Mouse (Mus musculus) layer of hippocampus, adult 9-10 months (tissue): ENCODE results near the gene Ubtd1.

Source experiments
- DNase-seq: peaks from one replicate; pipeline ENCODE4 v3.0.0; 2022; ENCODE audit warnings: low spot score

Gene Ubtd1

GRCm38 (mm10) chr19:42021681-42022541 is 40.3 kb downstream of the Ubtd1 start:
- DNase-seq, result no peak

GRCm38 (mm10) chr19:42022542-42022848 is 40.9 kb downstream of the Ubtd1 start:
- DNase-seq, result no peak

GRCm38 (mm10) chr19:42026158-42026557 is 44.6 kb downstream of the Ubtd1 start:
- peak; percentile 71 for DNase-seq

- DNase-seq, result no peak
These were observed 49.5 kb downstream of the Ubtd1 start for GRCm38 (mm10) chr19:42031112-42031511.

GRCm38 (mm10) chr19:42033611-42034010 is 52.0 kb downstream of the Ubtd1 start:
- no peak for DNase-seq

- DNase-seq, result no peak
These were observed 52.7 kb downstream of the Ubtd1 start for GRCm38 (mm10) chr19:42034146-42034775.

GRCm38 (mm10) chr19:42034881-42035455 is 53.4 kb downstream of the Ubtd1 start:
- peak; percentile 18 for DNase-seq

GRCm38 (mm10) chr19:42035456-42036248 is 54.1 kb downstream of the Ubtd1 start, which contains the start of gene Ankrd2:
Ankrd2 (plus strand) TSS chr19:42036000.
- peak; percentile 61 for DNase-seq

- no peak for DNase-seq
These were observed 54.8 kb downstream of the Ubtd1 start for GRCm38 (mm10) chr19:42036357-42036756.

- DNase-seq, result no peak
These were observed 55.7 kb downstream of the Ubtd1 start for GRCm38 (mm10) chr19:42037167-42037702.

- DNase-seq, result no peak
These were observed 56.7 kb downstream of the Ubtd1 start for GRCm38 (mm10) chr19:42038310-42038709.

GRCm38 (mm10) chr19:42043988-42044387 is 62.4 kb downstream of the Ubtd1 start:
- no peak for DNase-seq

GRCm38 (mm10) chr19:42045269-42046102 is 63.9 kb downstream of the Ubtd1 start, which contains the start of gene Hoga1:
Hoga1 (plus strand) TSS chr19:42045610.
- DNase-seq, result peak; percentile 15

GRCm38 (mm10) chr19:42050251-42050650 is 68.7 kb downstream of the Ubtd1 start:
- no peak for DNase-seq

- no peak for DNase-seq
These were observed 69.8 kb downstream of the Ubtd1 start for GRCm38 (mm10) chr19:42051351-42051750.

- no peak for DNase-seq
These were observed 70.4 kb downstream of the Ubtd1 start, which contains the start of gene 4933411K16Rik for GRCm38 (mm10) chr19:42051948-42052347. 4933411K16Rik (plus strand) TSS chr19:42052248.

- no peak for DNase-seq
These were observed 72.7 kb downstream of the Ubtd1 start for GRCm38 (mm10) chr19:42054255-42054654.

GRCm38 (mm10) chr19:42055881-42056280 is 74.3 kb downstream of the Ubtd1 start:
- no peak for DNase-seq

- no peak for DNase-seq
These were observed 75.3 kb downstream of the Ubtd1 start for GRCm38 (mm10) chr19:42056719-42057409.

GRCm38 (mm10) chr19:42058426-42058825 is 76.9 kb downstream of the Ubtd1 start:
- no peak for DNase-seq
